Mouse (Mus musculus) ES-Bruce4 (cell line): ENCODE results near the gene Ctbs.

ENCODE experiments used
- CTCF ChIP-seq: IDR thresholded peaks from one replicate; pipeline ENCODE4 v1.8.1; 2011; ENCODE audit warnings: low read depth, low read length
- EP300 ChIP-seq: IDR thresholded peaks from 2 replicates; pipeline ENCODE4 v1.6.1; 2011; ENCODE audit warnings: low read depth, low read length; ENCODE audit not compliant: insufficient read depth
- POLR2A ChIP-seq: IDR thresholded peaks from one replicate; pipeline ENCODE4 v1.8.1; 2011; ENCODE audit warnings: low read length; ENCODE audit not compliant: insufficient read depth

- TF ChIP-seq POLR2A (no peak), EP300 (no peak), CTCF (no peak)
Observed at GRCm38 (mm10) chr3:146406007-146406341, 43.6 kb upstream of the Ctbs start.
